Mouse (Mus musculus) liver, embryonic 15.5 days (tissue): ENCODE results near the gene Med8. TPM values are rescaled to one million over a fixed set of nuclear protein-coding genes. Genes with fewer than 3 reads are reported as not detected.

ENCODE experiments used
- ATAC-seq: fragments of 200-750 bp; cut with Nextera tagmentation; 2 replicates; pipeline ENCODE4 v1.8.0; 2017; ENCODE audit warnings: moderate number of reproducible peaks, mild to moderate bottlenecking, moderate library complexity; ENCODE audit not compliant: insufficient read depth
- H3K27ac ChIP-seq: fragments of 300-500 bp; sonication (generic); replicated peaks from 2 replicates; pipeline ENCODE4 v1.5.1; 2015; ENCODE audit warnings: mild to moderate bottlenecking, inconsistent platforms
- H3K27me3 ChIP-seq: fragments of 300-500 bp; sonication (generic); 2 replicates; pipeline ENCODE4 v1.6.1; 2015; ENCODE audit warnings: mild to moderate bottlenecking, inconsistent platforms
- H3K36me3 ChIP-seq: fragments of 300-500 bp; sonication (generic); replicated peaks from 2 replicates; pipeline ENCODE4 v1.6.1; 2015; ENCODE audit warnings: moderate library complexity, mild to moderate bottlenecking, inconsistent platforms
- H3K4me1 ChIP-seq: fragments of 300-500 bp; sonication (generic); replicated peaks from 2 replicates; pipeline ENCODE4 v1.6.1; 2015; ENCODE audit warnings: inconsistent platforms
- H3K4me2 ChIP-seq: fragments of 300-500 bp; sonication (generic); 2 replicates; pipeline ENCODE4 v1.6.1; 2015; ENCODE audit warnings: moderate library complexity, mild to moderate bottlenecking, inconsistent platforms
- H3K4me3 ChIP-seq: fragments of 300-500 bp; sonication (generic); replicated peaks from 2 replicates; pipeline ENCODE4 v1.5.1; 2015; ENCODE audit warnings: mild to moderate bottlenecking, inconsistent platforms
- H3K9ac ChIP-seq: fragments of 300-500 bp; sonication (generic); 2 replicates; pipeline ENCODE4 v1.6.1; 2015; ENCODE audit warnings: moderate library complexity, mild to moderate bottlenecking, inconsistent platforms
- H3K9me3 ChIP-seq: fragments of 300-500 bp; sonication (generic); replicated peaks from 2 replicates; pipeline ENCODE4 v1.6.1; 2016; ENCODE audit warnings: inconsistent platforms
- WGBS: fragments of 180-500 bp; shearing (Covaris S2); methylation state at CpG from one replicate; pipeline ENCODE4 v1.1.7; 2015; ENCODE audit warnings: mixed read lengths; ENCODE audit not compliant: insufficient replicate concordance; 5-methylcytosine and 5-hydroxymethylcytosine counted together
- polyA plus RNA-seq: library from polyadenylated mRNA; unstranded; fragments of >200 nt; fragmentation: Nextera tagmentation; extraction: Ambion mirVana; gene quantifications from 2 replicates; pipeline ENCODE4 v1.2.1, GENCODE M21; 2015

Med8 gene
- polyA plus RNA-seq, 1 experiment from 2014 or later, result 73.5 TPM

DNA sequence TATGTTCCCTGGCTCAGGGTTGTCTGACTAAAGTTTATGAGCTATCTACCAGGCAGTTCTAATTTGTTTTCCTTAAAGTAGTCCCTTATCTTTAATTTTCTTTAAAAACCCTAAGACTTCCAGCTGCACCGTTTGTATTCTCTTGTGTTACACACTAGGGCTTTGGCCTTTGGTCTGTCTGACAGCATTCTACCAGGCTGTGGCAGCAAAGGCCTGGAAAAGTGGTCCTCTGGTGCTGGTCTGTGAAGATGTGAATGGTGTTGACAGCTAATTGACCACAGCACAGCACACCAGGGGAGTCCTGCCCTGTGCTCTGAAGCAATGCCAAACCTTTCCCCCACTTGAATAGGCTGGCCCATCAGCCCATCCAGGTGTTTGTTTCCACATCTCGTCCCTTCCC, 6.6 kb downstream of the Med8 start:
- ATAC-seq, result no peak
- no peaks in the 10 kb centered on the region for H3K27me3 ChIP-seq
- H3K36me3 ChIP-seq, result peaks cover 95% of the 10 kb centered on the region
- H3K4me3 ChIP-seq, result no peak overlapping the region
- 73% methylated on average over 2 of the region's 2 CpGs for WGBS
- peaks cover 4% of the 10 kb centered on the region for H3K4me1 ChIP-seq
- H3K27ac ChIP-seq, result no peak overlapping the region
- no peaks in the 10 kb centered on the region for H3K9me3 ChIP-seq
- H3K4me2 ChIP-seq, result no peak overlapping the region
- no peak overlapping the region for H3K9ac ChIP-seq

DNA sequence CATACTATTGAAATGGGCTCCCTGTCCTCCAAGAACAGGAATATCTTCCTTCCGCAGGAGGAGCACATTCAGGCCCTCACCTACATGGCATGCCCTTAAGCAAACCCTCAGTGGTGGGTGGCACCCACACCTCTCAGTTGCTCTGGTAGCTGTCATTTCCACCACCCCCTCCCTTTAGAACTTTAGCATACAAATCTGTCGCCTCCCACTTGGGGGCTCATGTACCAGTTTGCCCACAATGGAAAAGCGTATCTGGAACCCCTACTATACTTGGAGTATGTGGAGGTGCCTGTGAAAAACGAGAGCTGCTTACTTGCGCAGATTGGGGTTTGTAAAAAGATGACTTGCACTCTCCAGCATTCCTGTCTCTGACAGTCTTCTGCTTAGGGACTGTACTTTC, 7.2 kb downstream of the Med8 start:
- Histone ChIP-seq H3K4me3 (no peak overlapping the region), H3K9me3 (no peaks in the 10 kb centered on the region), H3K4me1 (no peaks in the 10 kb centered on the region), H3K27ac (no peak overlapping the region), H3K4me2 (no peak overlapping the region), H3K36me3 (peaks cover 95% of the 10 kb centered on the region), H3K9ac (no peak overlapping the region), H3K27me3 (no peaks in the 10 kb centered on the region)
- WGBS, result 86% methylated on average over 5 of the region's 5 CpGs
- ATAC-seq, result no peak

GRCm38 (mm10) chr4:118417112-118417797, 8.1 kb downstream of the Med8 start:
- Histone ChIP-seq H3K27ac (no peak overlapping the region), H3K9ac (no peak overlapping the region), H3K27me3 (no peaks in the 10 kb centered on the region), H3K4me3 (no peak overlapping the region), H3K4me2 (no peak overlapping the region), H3K36me3 (peaks cover 91% of the 10 kb centered on the region), H3K4me1 (no peaks in the 10 kb centered on the region), H3K9me3 (no peaks in the 10 kb centered on the region)
- WGBS, result 54% methylated on average over 13 of the region's 13 CpGs
- ATAC-seq, result no peak

DNA sequence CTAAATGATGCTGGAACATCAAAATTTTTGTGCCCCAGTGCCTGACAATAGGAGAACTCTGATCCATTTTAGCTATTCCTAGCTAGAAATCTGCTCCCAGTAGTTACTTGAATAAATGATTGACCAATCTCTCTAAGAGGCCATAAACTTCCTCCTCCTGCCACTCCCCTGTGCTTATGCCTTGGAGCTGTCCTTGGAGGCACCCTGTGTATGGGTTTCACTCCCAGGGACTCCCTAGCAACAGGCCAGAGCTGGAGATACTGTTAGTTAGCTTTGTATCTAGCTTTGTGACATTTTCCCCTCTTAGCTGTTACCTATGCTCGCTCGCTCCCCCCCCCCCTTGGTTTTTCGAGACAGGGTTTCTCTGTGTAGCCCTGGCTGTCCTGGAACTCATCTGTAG, 12.2 kb downstream of the Med8 start:
- peaks cover 53% of the 10 kb centered on the region for H3K36me3 ChIP-seq
- no peaks in the 10 kb centered on the region for H3K9me3 ChIP-seq
- no peak for ATAC-seq
- no peak overlapping the region for H3K4me2 ChIP-seq
- no peak overlapping the region for H3K27ac ChIP-seq
- H3K4me3 ChIP-seq, result no peak overlapping the region
- H3K4me1 ChIP-seq, result peaks cover 33% of the 10 kb centered on the region
- H3K27me3 ChIP-seq, result no peaks in the 10 kb centered on the region
- no peak overlapping the region for H3K9ac ChIP-seq
- 95% methylated on average over 3 of the region's 3 CpGs for WGBS

DNA sequence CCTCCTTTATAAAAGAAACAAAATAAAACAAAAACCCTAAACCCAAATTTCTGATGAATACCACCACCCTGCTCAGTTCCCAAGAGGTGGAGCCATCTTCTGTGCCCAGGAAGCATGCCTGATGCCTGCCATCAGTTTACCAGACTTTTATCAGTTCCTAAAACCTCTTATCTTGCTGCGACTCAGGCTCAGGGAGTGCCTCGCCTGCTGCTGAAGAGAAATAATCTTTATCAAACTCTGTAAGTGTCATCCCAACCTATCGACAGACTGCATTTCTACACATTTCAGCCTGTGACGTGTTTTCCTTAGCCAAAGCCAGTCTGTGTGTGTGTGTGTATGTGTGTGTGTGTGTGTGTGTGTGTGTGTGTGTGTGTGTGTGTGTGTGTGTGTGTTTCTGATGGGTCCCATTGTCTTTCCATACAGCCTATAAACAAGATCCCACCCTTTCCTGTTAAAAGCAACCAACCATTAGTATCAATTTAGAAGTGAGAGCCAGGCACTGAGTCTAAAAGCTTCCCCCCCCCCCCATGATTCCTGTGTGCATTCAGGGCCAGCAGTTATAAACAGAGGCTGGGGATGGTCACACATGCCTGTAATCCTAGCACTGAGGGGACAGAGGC, 15.5 kb downstream of the Med8 start:
- H3K27me3 ChIP-seq, result no peaks in the 10 kb centered on the region
- H3K27ac ChIP-seq, result peak overlapping the region; percentile 91
- H3K4me2 ChIP-seq, result peak overlapping the region; percentile 44
- H3K9ac ChIP-seq, result peak overlapping the region; percentile 31; the same call in 1 of the 2 replicates
- peaks cover 30% of the 10 kb centered on the region for H3K36me3 ChIP-seq
- peaks cover 66% of the 10 kb centered on the region for H3K4me1 ChIP-seq
- peak; percentile 59 for ATAC-seq
- H3K4me3 ChIP-seq, result no peak overlapping the region
- 18% methylated on average over 4 of the region's 4 CpGs for WGBS
- H3K9me3 ChIP-seq, result no peaks in the 10 kb centered on the region

DNA sequence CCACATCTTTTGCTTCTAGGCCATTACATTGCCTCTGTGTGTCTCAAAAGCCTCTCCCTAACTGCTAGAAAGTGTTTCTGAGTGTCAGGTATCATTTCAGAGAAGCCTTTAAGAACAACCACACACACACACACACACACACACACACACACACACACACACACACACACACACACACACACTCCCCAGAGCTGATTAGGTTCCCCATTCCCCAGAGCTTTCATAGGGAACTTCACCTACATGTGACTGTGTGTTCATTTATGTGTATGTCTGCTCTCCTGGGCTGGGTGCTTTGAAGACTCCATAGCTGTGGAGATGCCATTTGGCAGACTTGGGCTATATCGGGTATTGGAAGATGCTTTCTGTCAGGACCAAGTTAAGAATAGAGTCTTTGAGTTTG, 16.2 kb downstream of the Med8 start:
- Histone ChIP-seq H3K4me2 (no peak overlapping the region), H3K9ac (no peak overlapping the region), H3K27me3 (no peaks in the 10 kb centered on the region), H3K9me3 (no peaks in the 10 kb centered on the region), H3K4me1 (peaks cover 73% of the 10 kb centered on the region), H3K36me3 (peaks cover 27% of the 10 kb centered on the region), H3K4me3 (no peak overlapping the region), H3K27ac (peak overlapping the region; percentile 91)
- no peak for ATAC-seq
- 86% methylated on average over 1 of the region's 1 CpGs for WGBS

- ATAC-seq, result peak; percentile 8
- Histone ChIP-seq H3K27me3 (no peaks in the 10 kb centered on the region), H3K4me1 (peaks cover 92% of the 10 kb centered on the region), H3K4me3 (peak overlapping the region; percentile 75), H3K9me3 (no peaks in the 10 kb centered on the region), H3K27ac (peak overlapping the region; percentile 91), H3K36me3 (peaks cover 33% of the 10 kb centered on the region), H3K9ac (peak overlapping the region; percentile 90), H3K4me2 (peak overlapping the region; percentile 97)
- 4% methylated on average over 5 of the region's 5 CpGs for WGBS
Measured at GRCm38 (mm10) chr4:118427415-118427767, 18.3 kb downstream of the Med8 start.

GRCm38 (mm10) chr4:118427768-118428451, 18.8 kb downstream of the Med8 start, which contains the start of gene Elovl1:
Gene Elovl1 (plus strand): TSS chr4:118428093.
- H3K27me3 ChIP-seq, result no peaks in the 10 kb centered on the region
- peaks cover 98% of the 10 kb centered on the region for H3K4me1 ChIP-seq
- peak within 1 kb of the TSS; percentile 91 for H3K27ac ChIP-seq
- peak; percentile 89 for ATAC-seq
- WGBS, result under 1% methylated on average over 30 of the region's 31 CpGs
- peak within 1 kb of the TSS; percentile 97 for H3K4me2 ChIP-seq
- H3K4me3 ChIP-seq, result peak within 1 kb of the TSS; percentile 75
- H3K9me3 ChIP-seq, result no peaks in the 10 kb centered on the region
- peak within 1 kb of the TSS; percentile 90 for H3K9ac ChIP-seq
- H3K36me3 ChIP-seq, result peaks cover 35% of the 10 kb centered on the region

DNA sequence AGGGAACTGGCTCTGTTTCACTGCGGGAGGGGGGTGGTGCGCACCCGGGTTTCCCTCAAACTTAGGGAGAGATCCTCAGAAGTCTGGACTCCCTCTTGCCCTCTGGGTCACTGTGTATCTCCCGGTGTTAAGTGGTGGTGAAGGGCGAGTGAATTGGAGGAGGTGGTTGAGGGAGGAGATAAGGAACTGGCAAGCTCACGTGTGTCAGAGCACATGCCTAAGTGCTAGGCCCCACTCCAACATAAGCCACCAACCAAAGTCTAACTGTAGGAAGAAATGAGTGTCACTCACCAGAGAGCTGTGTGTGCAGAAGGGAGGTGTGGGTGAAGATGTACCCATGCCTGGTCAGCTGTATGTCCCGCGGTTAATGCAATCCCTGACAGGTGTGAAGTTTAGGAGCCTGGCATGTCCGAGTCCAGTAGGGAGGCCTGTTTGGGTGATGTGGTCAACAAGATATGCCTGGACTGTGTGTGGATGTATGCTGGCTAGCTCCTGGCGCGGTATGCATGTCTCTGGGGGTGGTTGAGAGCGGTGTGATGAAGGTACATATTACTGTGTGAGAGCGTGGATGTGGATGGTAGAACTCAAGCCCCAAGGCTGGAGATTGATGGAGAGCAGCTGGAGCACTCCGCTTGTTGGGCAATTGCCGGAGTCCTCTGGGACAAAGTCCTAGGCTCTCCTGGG, 19.5 kb downstream of the Med8 start:
- WGBS, result 19% methylated on average over 15 of the region's 15 CpGs
- H3K27me3 ChIP-seq, result no peaks in the 10 kb centered on the region
- ATAC-seq, result peak; percentile 45
- H3K9ac ChIP-seq, result peak overlapping the region; percentile 90
- peaks cover 98% of the 10 kb centered on the region for H3K4me1 ChIP-seq
- peak overlapping the region; percentile 97 for H3K4me2 ChIP-seq
- peak overlapping the region; percentile 75 for H3K4me3 ChIP-seq
- H3K27ac ChIP-seq, result peak overlapping the region; percentile 91
- peaks cover 43% of the 10 kb centered on the region for H3K36me3 ChIP-seq
- no peaks in the 10 kb centered on the region for H3K9me3 ChIP-seq

GRCm38 (mm10) chr4:118429215-118429895, 20.2 kb downstream of the Med8 start:
- 17% methylated on average over 7 of the region's 7 CpGs for WGBS
- peaks cover 98% of the 10 kb centered on the region for H3K4me1 ChIP-seq
- H3K9me3 ChIP-seq, result no peaks in the 10 kb centered on the region
- H3K27me3 ChIP-seq, result no peaks in the 10 kb centered on the region
- peak overlapping the region; percentile 90 for H3K9ac ChIP-seq
- ATAC-seq, result no peak
- peak overlapping the region; percentile 75 for H3K4me3 ChIP-seq
- H3K4me2 ChIP-seq, result peak overlapping the region; percentile 97
- peak overlapping the region; percentile 91 for H3K27ac ChIP-seq
- H3K36me3 ChIP-seq, result peaks cover 49% of the 10 kb centered on the region
